Mouse (Mus musculus): ENCODE results near the gene Tdpoz1. TPM values are rescaled to one million over a fixed set of nuclear protein-coding genes. Genes with fewer than 3 reads are reported as not detected.

Gene Tdpoz1
- polyA plus RNA-seq, 1 experiment from 2014 or later = not detected

Other genes with a start within 250 kb of the Tdpoz1 start
- gene Tchh, start 234.0 kb downstream of the Tdpoz1 start, polyA plus RNA-seq (2015; fragmentation: Nextera tagmentation; extraction: Ambion mirVana) = 0.86 and 1.1 TPM in 2 replicates
- not detected in 2 replicates for gene Tchhl1, start 207.6 kb downstream of the Tdpoz1 start, polyA plus RNA-seq (2015; fragmentation: Nextera tagmentation; extraction: Ambion mirVana)
- gene S100a11, start 155.8 kb downstream of the Tdpoz1 start, polyA plus RNA-seq (2015; fragmentation: Nextera tagmentation; extraction: Ambion mirVana) = 1,952 and 2,093 TPM in 2 replicates
- gene S100a10, start 121.2 kb downstream of the Tdpoz1 start, polyA plus RNA-seq (2015; fragmentation: Nextera tagmentation; extraction: Ambion mirVana) = 314 and 375 TPM in 2 replicates
- not detected in 2 replicates for gene Tdpoz2, start 23.6 kb downstream of the Tdpoz1 start, polyA plus RNA-seq (2015; fragmentation: Nextera tagmentation; extraction: Ambion mirVana)
- gene Gm37596, start 16.8 kb upstream of the Tdpoz1 start, polyA plus RNA-seq (2015; fragmentation: Nextera tagmentation; extraction: Ambion mirVana) = not detected in 2 replicates
- not detected in 2 replicates for gene Gm5773, start 96.7 kb upstream of the Tdpoz1 start, polyA plus RNA-seq (2015; fragmentation: Nextera tagmentation; extraction: Ambion mirVana)
- gene Tdpoz4, start 120.1 kb upstream of the Tdpoz1 start, polyA plus RNA-seq (2015; fragmentation: Nextera tagmentation; extraction: Ambion mirVana) = not detected in 2 replicates
- not detected in 2 replicates for gene Tdpoz3, start 149.7 kb upstream of the Tdpoz1 start, polyA plus RNA-seq (2015; fragmentation: Nextera tagmentation; extraction: Ambion mirVana)